Mouse (Mus musculus): Measurements from ENCODE around the gene Abca7. TPM values are rescaled to one million over a fixed set of nuclear protein-coding genes. Genes with fewer than 3 reads are reported as not detected.

Abca7 gene
- total and polyA plus RNA-seq, 2 experiments from 2014 or later, result 2.3 to 19.1 TPM

DNA sequence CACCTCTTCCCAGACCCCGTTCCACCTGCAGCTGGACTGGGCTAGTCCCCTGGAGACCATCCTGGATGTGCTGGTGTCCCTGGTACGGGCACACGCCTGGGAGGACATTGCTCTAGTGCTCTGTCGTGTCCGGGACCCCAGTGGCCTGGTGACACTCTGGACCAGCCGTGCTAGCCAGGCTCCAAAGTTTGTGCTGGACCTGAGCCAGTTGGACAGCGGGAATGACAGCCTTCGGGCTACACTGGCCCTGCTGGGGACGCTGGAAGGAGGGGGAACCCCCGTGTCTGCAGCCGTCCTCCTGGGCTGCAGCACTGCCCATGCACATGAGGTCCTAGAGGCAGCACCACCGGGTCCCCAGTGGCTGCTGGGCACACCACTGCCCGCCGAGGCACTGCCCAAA is 23.5 kb upstream of the Abca7 start:
- Histone ChIP-seq H3K9me3 (ENCODE audit: low read length) (no peaks in the 10 kb centered on the region), H3K27me3 (ENCODE audit: insufficient read depth, low read length) (peaks cover 9% of the 10 kb centered on the region; the same call in 1 of the 2 replicates), H3K4me1 (ENCODE audit: insufficient read depth, low read length) (peaks cover 10% of the 10 kb centered on the region), H3K4me3 (ENCODE audit: low read length) (no peak overlapping the region), H3K4me2 (ENCODE audit: low read depth, low read length) (no peak overlapping the region), H3K36me3 (ENCODE audit: insufficient read depth, low read length) (peaks cover 12% of the 10 kb centered on the region; the same call in 1 of the 2 replicates), H3K9ac (replicated peaks; ENCODE audit: low read length) (no peak overlapping the region), H3K27ac (no peak overlapping the region)
- WGBS, result 51% methylated on average over 14 of the region's 14 CpGs
- TF ChIP-seq CTCF (IDR thresholded peaks at IDR 0.05; ENCODE audit: low read depth), result no peak
- no peak for ATAC-seq
- no peak for DNase-seq (ENCODE audit: low spot score)

DNA sequence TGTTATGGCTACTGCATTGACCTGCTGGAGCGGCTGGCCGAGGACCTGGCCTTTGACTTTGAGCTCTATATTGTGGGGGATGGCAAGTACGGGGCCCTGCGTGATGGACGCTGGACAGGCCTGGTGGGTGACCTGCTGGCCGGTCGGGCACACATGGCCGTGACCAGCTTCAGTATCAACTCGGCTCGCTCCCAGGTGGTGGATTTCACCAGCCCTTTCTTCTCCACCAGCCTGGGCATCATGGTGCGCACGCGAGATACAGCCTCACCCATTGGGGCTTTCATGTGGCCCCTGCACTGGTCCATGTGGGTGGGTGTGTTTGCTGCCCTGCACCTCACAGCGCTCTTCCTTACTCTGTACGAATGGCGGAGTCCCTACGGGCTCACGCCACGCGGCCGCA is 22.2 kb upstream of the Abca7 start:
- DNase-seq (ENCODE audit: low spot score), result no peak
- H3K4me1 ChIP-seq (ENCODE audit: insufficient read depth, low read length), result peaks cover 10% of the 10 kb centered on the region
- no peak overlapping the region for H3K27ac ChIP-seq
- no peak overlapping the region for H3K4me3 ChIP-seq (ENCODE audit: low read length)
- no peak overlapping the region for H3K9ac ChIP-seq (replicated peaks; ENCODE audit: low read length)
- WGBS, result 90% methylated on average over 21 of the region's 21 CpGs
- no peak for TF ChIP-seq CTCF (IDR thresholded peaks at IDR 0.05; ENCODE audit: low read depth)
- ATAC-seq, result no peak
- peaks cover 9% of the 10 kb centered on the region; the same call in 1 of the 2 replicates for H3K27me3 ChIP-seq (ENCODE audit: insufficient read depth, low read length)
- H3K4me2 ChIP-seq (ENCODE audit: low read depth, low read length), result no peak overlapping the region
- peaks cover 23% of the 10 kb centered on the region; the same call in 1 of the 2 replicates for H3K36me3 ChIP-seq (ENCODE audit: insufficient read depth, low read length)
- no peaks in the 10 kb centered on the region for H3K9me3 ChIP-seq (ENCODE audit: low read length)

DNA sequence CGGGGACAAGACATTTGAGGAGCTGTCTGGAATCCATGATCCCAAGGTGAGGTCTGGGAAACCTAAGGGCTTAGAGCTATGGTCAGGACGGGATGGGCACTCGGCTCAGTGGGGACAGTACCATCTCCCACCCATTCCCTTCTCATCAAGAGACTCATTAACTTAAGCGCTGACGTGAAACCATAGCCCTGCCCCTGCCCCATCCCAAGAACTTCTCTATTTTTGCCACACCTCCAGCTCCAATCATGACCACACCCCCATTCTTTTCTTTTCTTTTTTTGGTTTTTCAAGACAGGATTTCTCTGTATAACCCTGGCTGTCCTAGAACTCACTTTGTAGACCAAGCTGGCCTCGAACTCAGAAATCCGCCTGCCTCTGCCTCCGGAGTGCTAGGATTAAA is 21.6 kb upstream of the Abca7 start:
- H3K4me2 ChIP-seq (ENCODE audit: low read depth, low read length), result no peak overlapping the region
- H3K4me1 ChIP-seq (ENCODE audit: insufficient read depth, low read length), result peaks cover 8% of the 10 kb centered on the region; the same call in 1 of the 2 replicates
- H3K27ac ChIP-seq, result no peak overlapping the region
- no peak overlapping the region for H3K4me3 ChIP-seq (ENCODE audit: low read length)
- H3K27me3 ChIP-seq (ENCODE audit: insufficient read depth, low read length), result peaks cover 9% of the 10 kb centered on the region; the same call in 1 of the 2 replicates
- no peak overlapping the region for H3K9ac ChIP-seq (replicated peaks; ENCODE audit: low read length)
- ATAC-seq (no peak), DNase-seq (ENCODE audit: low spot score) (no peak)
- H3K36me3 ChIP-seq (ENCODE audit: insufficient read depth, low read length), result peaks cover 24% of the 10 kb centered on the region; the same call in 1 of the 2 replicates
- H3K9me3 ChIP-seq (ENCODE audit: low read length), result no peaks in the 10 kb centered on the region
- no peak for TF ChIP-seq CTCF (IDR thresholded peaks at IDR 0.05; ENCODE audit: low read depth)
- 89% methylated on average over 8 of the region's 8 CpGs for WGBS

DNA sequence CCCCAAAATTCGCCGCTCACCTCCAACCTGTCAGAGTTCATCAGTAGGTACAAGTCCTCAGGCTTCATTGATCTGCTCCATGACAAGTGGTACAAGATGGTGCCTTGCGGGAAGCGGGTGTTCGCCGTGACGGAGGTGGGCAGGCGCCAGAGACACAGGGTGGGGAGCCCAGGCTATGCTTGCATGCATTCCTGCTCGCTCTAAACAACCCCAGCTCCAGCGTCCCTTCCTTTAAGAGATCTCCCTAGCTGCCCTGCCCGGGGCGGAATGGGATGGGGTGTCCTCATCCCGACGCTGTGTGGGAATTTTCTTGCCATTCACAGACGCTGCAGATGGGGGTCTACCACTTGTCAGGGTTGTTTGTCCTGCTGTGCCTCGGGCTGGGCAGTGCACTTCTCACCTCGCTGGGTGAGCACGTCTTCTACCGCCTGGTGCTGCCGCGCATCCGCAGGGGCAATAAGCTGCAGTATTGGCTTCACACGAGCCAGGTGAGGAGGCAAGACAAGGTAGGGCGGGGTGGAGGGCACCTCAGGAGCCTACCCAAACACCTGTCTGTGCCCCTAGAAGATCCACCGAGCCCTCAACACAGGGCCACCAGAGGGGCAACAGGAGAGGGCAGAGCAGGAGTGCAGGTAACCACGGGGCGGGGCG is 20.1 kb upstream of the Abca7 start:
- no peak for TF ChIP-seq CTCF (IDR thresholded peaks at IDR 0.05; ENCODE audit: low read depth)
- peaks cover 24% of the 10 kb centered on the region; the same call in 1 of the 2 replicates for H3K36me3 ChIP-seq (ENCODE audit: insufficient read depth, low read length)
- H3K4me3 ChIP-seq (ENCODE audit: low read length), result no peak overlapping the region
- H3K27me3 ChIP-seq (ENCODE audit: insufficient read depth, low read length), result peaks cover 2% of the 10 kb centered on the region; the same call in 1 of the 2 replicates
- H3K27ac ChIP-seq, result no peak overlapping the region
- 86% methylated on average over 27 of the region's 28 CpGs for WGBS
- H3K4me1 ChIP-seq (ENCODE audit: insufficient read depth, low read length), result peaks cover under 1% of the 10 kb centered on the region; the same call in 1 of the 2 replicates
- H3K9me3 ChIP-seq (ENCODE audit: low read length), result no peaks in the 10 kb centered on the region
- ATAC-seq (no peak), DNase-seq (ENCODE audit: low spot score) (no peak)
- H3K9ac ChIP-seq (replicated peaks; ENCODE audit: low read length), result no peak overlapping the region
- H3K4me2 ChIP-seq (ENCODE audit: low read depth, low read length), result no peak overlapping the region

DNA sequence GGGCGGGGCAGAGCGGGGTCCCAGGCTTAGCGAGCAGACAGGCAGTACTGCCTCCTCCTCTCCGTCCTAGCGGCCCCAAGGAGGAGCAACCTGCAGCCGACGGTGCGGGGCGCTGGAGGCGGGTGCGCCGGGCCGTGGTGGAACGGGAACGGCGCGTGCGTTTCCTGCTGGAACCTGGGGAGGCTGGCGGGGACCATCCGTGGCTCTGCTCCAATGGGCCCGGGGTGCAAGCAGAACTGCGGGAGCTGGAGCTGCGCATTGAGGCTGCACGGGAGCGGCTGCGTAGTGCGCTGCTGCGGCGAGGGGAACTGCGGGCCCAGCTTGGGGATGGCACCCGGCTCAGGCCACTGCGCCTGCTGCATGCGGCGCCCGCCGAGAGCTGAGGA is 19.6 kb upstream of the Abca7 start:
- DNase-seq (ENCODE audit: low spot score) (no peak), ATAC-seq (no peak)
- 0 out of 2 replicates have a peak, but pooled peaks cover 1% of the 10 kb centered on the region for H3K4me1 ChIP-seq (ENCODE audit: insufficient read depth, low read length)
- H3K4me2 ChIP-seq (ENCODE audit: low read depth, low read length), result no peak overlapping the region
- no peaks in the 10 kb centered on the region for H3K9me3 ChIP-seq (ENCODE audit: low read length)
- H3K9ac ChIP-seq (replicated peaks; ENCODE audit: low read length), result no peak overlapping the region
- H3K27me3 ChIP-seq (ENCODE audit: insufficient read depth, low read length), result no peaks in the 10 kb centered on the region
- peaks cover 24% of the 10 kb centered on the region; the same call in 1 of the 2 replicates for H3K36me3 ChIP-seq (ENCODE audit: insufficient read depth, low read length)
- no peak overlapping the region for H3K27ac ChIP-seq
- TF ChIP-seq CTCF (IDR thresholded peaks at IDR 0.05; ENCODE audit: low read depth), result no peak
- 75% methylated on average over 33 of the region's 36 CpGs for WGBS
- H3K4me3 ChIP-seq (ENCODE audit: low read length), result no peak overlapping the region

DNA sequence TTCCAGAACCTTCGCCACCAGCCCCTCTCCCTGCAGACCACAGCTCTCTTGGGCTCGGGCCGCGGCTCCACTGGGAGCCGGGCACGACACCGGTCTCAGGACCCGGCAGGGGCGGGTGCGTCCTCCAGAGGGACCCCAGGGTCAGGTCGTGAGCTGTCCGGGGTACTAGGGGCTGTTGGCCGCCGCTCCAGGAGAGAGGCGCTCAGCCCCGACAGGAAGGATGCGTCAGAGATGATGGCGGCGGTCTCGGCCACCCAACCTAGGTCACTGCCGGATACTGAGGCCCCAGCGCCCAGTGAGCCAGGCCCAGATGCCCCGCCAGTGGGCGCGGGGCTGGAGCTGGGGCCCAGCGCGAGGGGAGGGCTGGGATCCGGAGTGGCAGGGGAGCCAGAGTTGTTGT is 19.0 kb upstream of the Abca7 start:
- H3K4me3 ChIP-seq (ENCODE audit: low read length), result no peak overlapping the region
- H3K9me3 ChIP-seq (ENCODE audit: low read length), result no peaks in the 10 kb centered on the region
- WGBS, result 87% methylated on average over 28 of the region's 28 CpGs
- H3K9ac ChIP-seq (replicated peaks; ENCODE audit: low read length), result no peak overlapping the region
- H3K27ac ChIP-seq, result no peak overlapping the region
- H3K36me3 ChIP-seq (ENCODE audit: insufficient read depth, low read length), result peaks cover 24% of the 10 kb centered on the region; the same call in 1 of the 2 replicates
- TF ChIP-seq CTCF (IDR thresholded peaks at IDR 0.05; ENCODE audit: low read depth), result no peak
- ATAC-seq (no peak), DNase-seq (ENCODE audit: low spot score) (no peak)
- H3K4me1 ChIP-seq (ENCODE audit: insufficient read depth, low read length), result 0 out of 2 replicates have a peak, but pooled peaks cover 3% of the 10 kb centered on the region
- H3K27me3 ChIP-seq (ENCODE audit: insufficient read depth, low read length), result no peaks in the 10 kb centered on the region
- H3K4me2 ChIP-seq (ENCODE audit: low read depth, low read length), result no peak overlapping the region

DNA sequence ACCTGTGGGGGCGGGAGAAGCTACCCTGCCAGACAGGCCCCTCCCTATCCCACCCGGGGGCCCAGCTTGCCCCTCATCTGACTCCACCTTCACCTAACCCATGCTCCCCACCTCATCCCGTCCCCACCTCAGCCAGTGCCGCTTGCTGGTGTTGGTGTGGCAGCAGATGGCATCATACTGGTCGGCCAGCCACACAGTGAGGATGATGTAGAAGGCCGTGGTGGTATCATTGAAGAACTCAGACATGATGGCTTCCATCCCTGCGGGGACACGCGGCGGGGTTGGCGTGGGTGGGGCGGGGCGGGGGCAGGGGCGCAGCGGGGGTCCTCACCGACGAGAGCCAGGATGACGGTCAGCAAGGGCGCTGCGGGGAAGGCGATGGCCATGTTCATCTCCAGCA is 18.2 kb upstream of the Abca7 start:
- H3K36me3 ChIP-seq (ENCODE audit: insufficient read depth, low read length), result peaks cover 24% of the 10 kb centered on the region; the same call in 1 of the 2 replicates
- TF ChIP-seq CTCF (IDR thresholded peaks at IDR 0.05; ENCODE audit: low read depth), result no peak
- no peak overlapping the region for H3K27ac ChIP-seq
- no peak overlapping the region for H3K4me3 ChIP-seq (ENCODE audit: low read length)
- H3K9me3 ChIP-seq (ENCODE audit: low read length), result no peaks in the 10 kb centered on the region
- DNase-seq (ENCODE audit: low spot score) (no peak), ATAC-seq (no peak)
- H3K4me1 ChIP-seq (ENCODE audit: insufficient read depth, low read length), result peaks cover 10% of the 10 kb centered on the region
- no peaks in the 10 kb centered on the region for H3K27me3 ChIP-seq (ENCODE audit: insufficient read depth, low read length)
- H3K9ac ChIP-seq (replicated peaks; ENCODE audit: low read length), result no peak overlapping the region
- H3K4me2 ChIP-seq (ENCODE audit: low read depth, low read length), result no peak overlapping the region
- WGBS, result 94% methylated on average over 20 of the region's 21 CpGs

Data from hindbrain, postnatal 0 days (tissue).